Mouse (Mus musculus) ES-Bruce4 (cell line): ENCODE data around the gene Zfp82. TPM values are rescaled to one million over a fixed set of nuclear protein-coding genes. Genes with fewer than 3 reads are reported as not detected.
A peak's percentile ranks its signal among the peaks of the same experiment; 100 is the strongest.

Experiments
- H3K27ac ChIP-seq: 2 replicates; pipeline ENCODE4 v1.5.1; 2012; ENCODE audit warnings: low read length, inconsistent platforms; ENCODE audit not compliant: insufficient read depth
- H3K27me3 ChIP-seq: 2 replicates; pipeline ENCODE4 v1.6.1; 2012; ENCODE audit warnings: mild to moderate bottlenecking, low read length, inconsistent platforms; ENCODE audit not compliant: control insufficient read depth, poor library complexity, insufficient read depth, severe bottlenecking
- H3K36me3 ChIP-seq: 2 replicates; pipeline ENCODE4 v1.6.1; 2012; ENCODE audit warnings: inconsistent platforms, mild to moderate bottlenecking, low read length, moderate library complexity; ENCODE audit not compliant: control insufficient read depth, poor library complexity, insufficient read depth, severe bottlenecking
- H3K4me1 ChIP-seq: one replicate; pipeline ENCODE4 v1.8.1; 2011; ENCODE audit warnings: low read length; ENCODE audit not compliant: control insufficient read depth, insufficient read depth
- H3K4me3 ChIP-seq: 2 replicates; pipeline ENCODE4 v1.5.1; 2011; ENCODE audit warnings: low read depth, mild to moderate bottlenecking, low read length
- H3K9ac ChIP-seq: 2 replicates; pipeline ENCODE4 v1.6.1; 2012; ENCODE audit warnings: low read depth, mild to moderate bottlenecking, inconsistent platforms; ENCODE audit not compliant: poor library complexity, severe bottlenecking
- H3K9me3 ChIP-seq: replicated peaks from 2 replicates; pipeline ENCODE4 v1.6.1; 2012; ENCODE audit warnings: mild to moderate bottlenecking, low read length, inconsistent platforms; ENCODE audit not compliant: control insufficient read depth, poor library complexity, insufficient read depth, severe bottlenecking
- CTCF ChIP-seq: IDR thresholded peaks from one replicate; pipeline ENCODE4 v1.8.1; 2011; ENCODE audit warnings: low read depth, low read length
- EP300 ChIP-seq: IDR thresholded peaks from 2 replicates; pipeline ENCODE4 v1.6.1; 2011; ENCODE audit warnings: low read depth, low read length; ENCODE audit not compliant: insufficient read depth
- POLR2A ChIP-seq: IDR thresholded peaks from one replicate; pipeline ENCODE4 v1.8.1; 2011; ENCODE audit warnings: low read length; ENCODE audit not compliant: insufficient read depth
- polyA plus RNA-seq: library from polyadenylated mRNA; stranded (reverse); fragments of >200 nt; gene quantifications from 2 replicates; pipeline ENCODE4 v1.2.4, GENCODE M21; 2011; ENCODE audit warnings: low read depth; ENCODE audit not compliant: missing spikeins, insufficient read depth, insufficient read length

The Zfp82 gene
- polyA plus RNA-seq, 1 experiment = 13.4 TPM

GRCm38 (mm10) chr7:30062478-30062877 is 10.2 kb downstream of the Zfp82 start:
- H3K9ac ChIP-seq = no peak overlapping the region
- H3K27ac ChIP-seq = no peak overlapping the region
- no peak overlapping the region for H3K4me3 ChIP-seq
- H3K9me3 ChIP-seq = no peaks in the 10 kb centered on the region
- no peaks in the 10 kb centered on the region for H3K27me3 ChIP-seq
- peak; percentile 55 for TF ChIP-seq CTCF
- no peak for TF ChIP-seq EP300
- H3K36me3 ChIP-seq = peaks cover 3% of the 10 kb centered on the region; the same call in 1 of the 2 replicates
- no peaks in the 10 kb centered on the region for H3K4me1 ChIP-seq

- no peak overlapping the region for H3K9ac ChIP-seq
- no peaks in the 10 kb centered on the region for H3K9me3 ChIP-seq
- H3K27me3 ChIP-seq = no peaks in the 10 kb centered on the region
- peaks cover 20% of the 10 kb centered on the region for H3K36me3 ChIP-seq
- no peak overlapping the region for H3K4me3 ChIP-seq
- TF ChIP-seq POLR2A = no peak
- no peak for TF ChIP-seq CTCF
- TF ChIP-seq EP300 = no peak
- no peaks in the 10 kb centered on the region for H3K4me1 ChIP-seq
- no peak overlapping the region for H3K27ac ChIP-seq
These were observed 12.4 kb downstream of the Zfp82 start for GRCm38 (mm10) chr7:30060341-30060740.

GRCm38 (mm10) chr7:30053591-30053990 is 19.1 kb downstream of the Zfp82 start:
- H3K27ac ChIP-seq = no peak overlapping the region
- no peaks in the 10 kb centered on the region for H3K27me3 ChIP-seq
- H3K4me3 ChIP-seq = no peak overlapping the region
- no peaks in the 10 kb centered on the region for H3K4me1 ChIP-seq
- H3K36me3 ChIP-seq = peaks cover 17% of the 10 kb centered on the region; the same call in 1 of the 2 replicates
- H3K9ac ChIP-seq = no peak overlapping the region
- TF ChIP-seq CTCF = no peak
- TF ChIP-seq POLR2A = no peak
- no peak for TF ChIP-seq EP300
- no peaks in the 10 kb centered on the region for H3K9me3 ChIP-seq

GRCm38 (mm10) chr7:30050882-30051548 is 21.7 kb downstream of the Zfp82 start, which contains the start of gene Zfp14:
Zfp14 (minus strand) TSS chr7:30051380.
- Histone ChIP-seq H3K9me3 (no peaks in the 10 kb centered on the region), H3K27me3 (no peaks in the 10 kb centered on the region), H3K27ac (no peak within 1 kb of the TSS), H3K36me3 (0 out of 2 replicates have a peak, but pooled peaks cover 5% of the 10 kb centered on the region), H3K4me1 (no peaks in the 10 kb centered on the region), H3K4me3 (peak within 1 kb of the TSS; percentile 92), H3K9ac (peak within 1 kb of the TSS; percentile 44)
- TF ChIP-seq EP300 = no peak
- TF ChIP-seq CTCF = no peak
- TF ChIP-seq POLR2A = no peak

GRCm38 (mm10) chr7:30048126-30048525 is 24.6 kb downstream of the Zfp82 start:
- H3K4me1 ChIP-seq = no peaks in the 10 kb centered on the region
- TF ChIP-seq CTCF (no peak), EP300 (no peak), POLR2A (no peak)
- no peak overlapping the region for H3K27ac ChIP-seq
- H3K36me3 ChIP-seq = no peaks in the 10 kb centered on the region
- H3K9me3 ChIP-seq = no peaks in the 10 kb centered on the region
- no peaks in the 10 kb centered on the region for H3K27me3 ChIP-seq
- no peak overlapping the region for H3K9ac ChIP-seq
- no peak overlapping the region for H3K4me3 ChIP-seq

- H3K36me3 ChIP-seq = no peaks in the 10 kb centered on the region
- H3K9ac ChIP-seq = no peak overlapping the region
These were observed 28.3 kb downstream of the Zfp82 start for GRCm38 (mm10) chr7:30044354-30044753.

More at GRCm38 (mm10) chr7:30044354-30044753, 28.3 kb downstream of the Zfp82 start:
- Histone ChIP-seq H3K27me3 (no peaks in the 10 kb centered on the region), H3K4me1 (no peaks in the 10 kb centered on the region), H3K4me3 (no peak overlapping the region), H3K9me3 (no peaks in the 10 kb centered on the region), H3K27ac (no peak overlapping the region)
- TF ChIP-seq EP300 (no peak), POLR2A (no peak)
